Mouse (Mus musculus) limb, embryonic 14.5 days (tissue): ENCODE results near the gene Mymk. TPM values are rescaled to one million over a fixed set of nuclear protein-coding genes. Genes with fewer than 3 reads are reported as not detected.

Source experiments
- ATAC-seq: fragments of 200-750 bp; cut with Nextera tagmentation; 2 replicates; pipeline ENCODE4 v1.8.0; 2017; ENCODE audit warnings: low read depth, moderate number of reproducible peaks, moderate TSS enrichment; ENCODE audit not compliant: low FRiP score
- DNase-seq: peaks from one replicate; pipeline ENCODE4 v3.0.0-alpha.2; 2015; ENCODE audit warnings: low spot score
- H3K27ac ChIP-seq: fragments of 300-500 bp; sonication (generic); replicated peaks from 2 replicates; pipeline ENCODE4 v1.5.1; 2014; ENCODE audit warnings: low read depth, mild to moderate bottlenecking, low read length, moderate library complexity, mixed read lengths
- H3K27me3 ChIP-seq: fragments of 300-500 bp; sonication (generic); 2 replicates; pipeline ENCODE4 v1.6.1; 2014; ENCODE audit warnings: low read length, mixed read lengths; ENCODE audit not compliant: control insufficient read depth, insufficient read depth
- H3K36me3 ChIP-seq: fragments of 300-500 bp; sonication (generic); 2 replicates; pipeline ENCODE4 v1.6.1; 2014; ENCODE audit warnings: mild to moderate bottlenecking, low read length, moderate library complexity, mixed read lengths; ENCODE audit not compliant: control insufficient read depth, insufficient read depth
- H3K4me1 ChIP-seq: fragments of 300-500 bp; sonication (generic); 2 replicates; pipeline ENCODE4 v1.6.1; 2014; ENCODE audit warnings: antibody characterized with exemption, low read length, mixed read lengths; ENCODE audit not compliant: control insufficient read depth, insufficient read depth
- H3K4me2 ChIP-seq: fragments of 300-500 bp; sonication (generic); replicated peaks from 2 replicates; pipeline ENCODE4 v1.6.1; 2014; ENCODE audit warnings: low read depth, mild to moderate bottlenecking, low read length, moderate library complexity; ENCODE audit not compliant: severe bottlenecking
- H3K4me3 ChIP-seq: fragments of 300-500 bp; sonication (generic); replicated peaks from 2 replicates; pipeline ENCODE4 v1.5.1; 2014; ENCODE audit warnings: low read length
- H3K9ac ChIP-seq: fragments of 300-500 bp; sonication (generic); 2 replicates; pipeline ENCODE4 v1.6.1; 2014; ENCODE audit warnings: mild to moderate bottlenecking, low read depth, low read length, moderate library complexity; ENCODE audit not compliant: severe bottlenecking
- H3K9me3 ChIP-seq: fragments of 300-500 bp; sonication (generic); 2 replicates; pipeline ENCODE4 v1.6.1; 2016; ENCODE audit warnings: low read length; ENCODE audit not compliant: control insufficient read depth
- POLR2A ChIP-seq: fragments of 200-500 bp; IDR thresholded peaks from 2 replicates; pipeline ENCODE4 v1.8.0; 2012; ENCODE audit warnings: inconsistent platforms, mild to moderate bottlenecking, moderate library complexity, borderline replicate concordance; ENCODE audit not compliant: insufficient read depth, insufficient read length; ENCODE audit errors: extremely low read depth
- WGBS: fragments of 180-500 bp; shearing (Covaris S2); extraction: QIAGEN DNeasy Blood & Tissue Kit; methylation state at CpG from one replicate; pipeline ENCODE4 v1.1.7; 2014; 5-methylcytosine and 5-hydroxymethylcytosine counted together
- polyA plus RNA-seq, 2 experiments: library from polyadenylated mRNA; depleted of rRNA in 1 of 2; stranded (reverse) in 1 of 2; unstranded in 1 of 2; fragments of >200 nt; fragmentation: Nextera tagmentation in 1 of 2; extraction: Ambion mirVana in 1 of 2; gene quantifications; 2 replicates each; pipeline versions ENCODE4 v1.2.1 to v1.2.3; 2012 to 2014

Mymk gene
- polyA plus RNA-seq, 2 experiments, result 46.8 to 70.4 TPM

DNA sequence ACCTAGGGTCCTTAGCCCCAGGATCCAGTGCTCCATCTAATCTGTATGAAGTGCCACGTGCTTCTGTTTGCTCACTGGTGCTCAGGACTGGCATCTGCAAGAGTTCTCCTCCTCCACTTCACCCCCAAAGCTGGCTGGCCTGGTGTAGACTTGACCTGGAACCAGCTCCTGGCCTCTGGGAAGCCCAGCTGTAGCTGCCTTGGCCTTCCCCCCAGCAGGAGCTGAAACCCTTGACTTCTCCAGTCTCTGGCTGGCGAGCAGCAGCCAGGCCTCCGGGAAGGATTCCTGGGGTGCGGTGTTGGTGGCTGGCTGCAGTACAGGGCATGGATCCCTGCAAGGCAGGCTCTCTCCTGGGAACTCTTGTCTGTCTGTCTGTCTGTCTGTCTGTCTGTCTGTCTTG, 27.8 kb downstream of the Mymk start:
- ATAC-seq (no peak), DNase-seq (no peak)
- Histone ChIP-seq H3K36me3 (no peaks in the 10 kb centered on the region), H3K9ac (no peak overlapping the region), H3K27me3 (no peaks in the 10 kb centered on the region), H3K4me2 (no peak overlapping the region), H3K9me3 (no peaks in the 10 kb centered on the region), H3K4me3 (no peak overlapping the region), H3K27ac (no peak overlapping the region), H3K4me1 (no peaks in the 10 kb centered on the region)
- 68% methylated on average over 4 of the region's 4 CpGs for WGBS
- TF ChIP-seq POLR2A, result no peak

DNA sequence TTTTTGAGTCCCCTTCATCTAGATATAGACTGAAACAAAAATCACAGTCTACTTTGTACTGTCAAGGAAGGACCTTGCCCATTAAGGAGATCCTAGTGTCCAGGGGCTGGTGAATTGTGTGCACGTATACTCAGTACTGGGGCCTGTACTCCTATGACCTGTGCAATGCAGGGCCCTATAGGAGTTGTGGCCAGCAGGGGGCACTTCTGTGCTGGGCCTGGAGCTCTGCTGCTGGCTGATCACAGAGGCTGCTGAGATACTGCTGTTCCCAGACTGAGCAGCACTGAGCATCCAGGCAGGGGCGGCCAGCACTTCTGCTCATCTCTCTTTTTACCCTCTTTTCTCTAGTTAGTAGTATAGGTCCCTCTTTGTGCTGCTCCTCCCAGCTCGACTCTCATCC, 28.5 kb downstream of the Mymk start:
- ATAC-seq (peak; percentile 88), DNase-seq (peak; percentile 88)
- Histone ChIP-seq H3K9ac (no peak overlapping the region), H3K4me2 (no peak overlapping the region), H3K9me3 (no peaks in the 10 kb centered on the region), H3K4me3 (no peak overlapping the region), H3K36me3 (no peaks in the 10 kb centered on the region), H3K27ac (no peak overlapping the region), H3K4me1 (no peaks in the 10 kb centered on the region), H3K27me3 (no peaks in the 10 kb centered on the region)
- TF ChIP-seq POLR2A, result no peak
- WGBS, result 21% methylated on average over 3 of the region's 3 CpGs

DNA sequence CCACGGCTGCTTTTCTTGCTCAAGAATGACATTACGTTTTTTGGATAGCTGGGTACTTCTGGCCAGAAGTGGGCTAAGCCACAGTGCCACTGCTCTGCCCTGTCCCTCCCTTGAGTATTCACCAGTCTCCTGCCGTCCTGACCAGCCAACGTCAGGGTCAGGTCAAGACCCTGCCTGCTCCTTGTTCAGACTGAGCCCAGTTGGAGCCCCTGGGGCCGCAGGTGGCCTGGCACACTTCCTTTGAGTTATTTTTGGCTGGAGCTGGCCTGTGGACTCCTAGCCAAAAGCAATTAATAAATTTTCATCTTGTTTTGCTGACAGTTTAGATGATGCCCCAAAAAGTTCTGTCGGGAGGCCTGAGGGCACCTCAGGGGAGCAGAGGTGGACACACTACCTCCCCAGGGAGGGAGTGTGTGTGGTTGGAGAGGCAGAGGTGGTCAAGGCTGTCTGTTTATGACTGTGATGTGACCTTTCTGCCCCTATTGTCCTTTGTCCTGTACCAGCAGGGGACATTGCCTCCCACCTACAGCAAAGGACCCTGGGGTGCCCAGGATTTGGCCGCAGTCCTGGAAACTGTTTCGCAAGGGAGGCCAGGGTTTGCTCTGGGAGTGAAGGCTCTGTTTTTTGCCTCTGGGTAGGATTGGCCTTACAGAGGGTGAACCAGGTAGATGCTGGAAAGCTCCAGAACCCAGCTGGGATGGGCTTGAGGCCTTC, 29.7 kb downstream of the Mymk start:
- H3K9me3 ChIP-seq, result no peaks in the 10 kb centered on the region
- H3K9ac ChIP-seq, result no peak overlapping the region
- H3K27me3 ChIP-seq, result no peaks in the 10 kb centered on the region
- H3K4me2 ChIP-seq, result no peak overlapping the region
- no peak overlapping the region for H3K27ac ChIP-seq
- no peak overlapping the region for H3K4me3 ChIP-seq
- TF ChIP-seq POLR2A, result no peak
- no peak for DNase-seq
- no peaks in the 10 kb centered on the region for H3K36me3 ChIP-seq
- ATAC-seq, result no peak
- no peaks in the 10 kb centered on the region for H3K4me1 ChIP-seq
- 70% methylated on average over 8 of the region's 8 CpGs for WGBS

DNA sequence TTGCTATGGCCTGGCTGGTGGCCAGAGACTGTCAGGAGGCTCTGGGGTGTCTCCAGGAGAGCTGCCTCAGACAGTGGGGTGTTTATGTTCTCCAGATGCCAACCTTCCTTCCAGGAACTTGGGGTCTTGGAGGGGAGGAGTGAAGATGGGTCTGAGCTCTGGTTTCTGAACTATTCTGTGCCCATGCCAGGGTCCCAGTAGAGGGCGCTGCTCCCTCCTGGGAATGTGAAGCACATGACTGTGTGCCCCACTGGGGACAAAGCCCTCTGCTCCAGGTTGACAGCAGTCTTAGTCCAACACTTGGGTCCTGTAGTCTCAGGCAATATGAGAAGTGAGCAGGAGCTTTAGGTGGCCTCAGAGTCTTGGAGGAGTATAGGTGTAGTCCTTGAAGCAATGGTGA, 32.7 kb downstream of the Mymk start:
- no peaks in the 10 kb centered on the region for H3K27me3 ChIP-seq
- H3K36me3 ChIP-seq, result no peaks in the 10 kb centered on the region
- no peak overlapping the region for H3K4me3 ChIP-seq
- H3K4me2 ChIP-seq, result no peak overlapping the region
- H3K27ac ChIP-seq, result no peak overlapping the region
- DNase-seq (no peak), ATAC-seq (no peak)
- TF ChIP-seq POLR2A, result no peak
- no peaks in the 10 kb centered on the region for H3K9me3 ChIP-seq
- H3K4me1 ChIP-seq, result no peaks in the 10 kb centered on the region
- H3K9ac ChIP-seq, result no peak overlapping the region
- 0% methylated on average over 1 of the region's 1 CpGs for WGBS

DNA sequence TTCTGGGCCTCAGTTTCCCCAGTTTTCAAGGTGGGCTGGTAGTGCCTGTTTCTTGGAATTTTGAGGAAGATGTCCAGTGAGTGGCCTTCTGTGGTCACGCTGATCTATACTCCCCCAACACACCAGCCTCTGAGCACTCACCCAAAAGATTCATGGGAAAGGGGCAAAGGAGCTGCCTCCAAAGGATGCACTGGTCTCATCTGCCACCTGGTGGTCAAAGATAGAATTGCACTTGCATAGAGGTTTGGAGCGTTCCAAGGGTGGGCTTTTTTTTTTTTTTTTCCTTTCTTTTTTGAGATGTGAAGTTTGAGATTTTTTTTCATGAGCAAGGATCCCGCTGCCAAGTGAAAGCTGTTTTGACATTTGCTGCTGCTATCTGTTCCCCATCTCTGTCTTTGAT, 33.4 kb downstream of the Mymk start:
- Histone ChIP-seq H3K27me3 (no peaks in the 10 kb centered on the region), H3K4me2 (no peak overlapping the region), H3K27ac (no peak overlapping the region), H3K36me3 (no peaks in the 10 kb centered on the region), H3K4me3 (no peak overlapping the region), H3K9me3 (no peaks in the 10 kb centered on the region), H3K9ac (no peak overlapping the region), H3K4me1 (no peaks in the 10 kb centered on the region)
- ATAC-seq (peak; percentile 42; the same call in 1 of the 2 replicates), DNase-seq (peak; percentile 82)
- 0% methylated on average over 3 of the region's 3 CpGs for WGBS
- TF ChIP-seq POLR2A, result no peak
